Mouse (Mus musculus): ENCODE data around the gene Kcnj11. TPM values are rescaled to one million over a fixed set of nuclear protein-coding genes. Genes with fewer than 3 reads are reported as not detected.

The Kcnj11 gene
- total RNA-seq, 2 experiments from 2014 or later: not detected

GRCm38 (mm10) chr7:46105484-46105883 is 4.9 kb upstream of the Kcnj11 start:
- no peak for ATAC-seq (replicated peaks; ENCODE audit: poor library complexity, severe bottlenecking)

DNA sequence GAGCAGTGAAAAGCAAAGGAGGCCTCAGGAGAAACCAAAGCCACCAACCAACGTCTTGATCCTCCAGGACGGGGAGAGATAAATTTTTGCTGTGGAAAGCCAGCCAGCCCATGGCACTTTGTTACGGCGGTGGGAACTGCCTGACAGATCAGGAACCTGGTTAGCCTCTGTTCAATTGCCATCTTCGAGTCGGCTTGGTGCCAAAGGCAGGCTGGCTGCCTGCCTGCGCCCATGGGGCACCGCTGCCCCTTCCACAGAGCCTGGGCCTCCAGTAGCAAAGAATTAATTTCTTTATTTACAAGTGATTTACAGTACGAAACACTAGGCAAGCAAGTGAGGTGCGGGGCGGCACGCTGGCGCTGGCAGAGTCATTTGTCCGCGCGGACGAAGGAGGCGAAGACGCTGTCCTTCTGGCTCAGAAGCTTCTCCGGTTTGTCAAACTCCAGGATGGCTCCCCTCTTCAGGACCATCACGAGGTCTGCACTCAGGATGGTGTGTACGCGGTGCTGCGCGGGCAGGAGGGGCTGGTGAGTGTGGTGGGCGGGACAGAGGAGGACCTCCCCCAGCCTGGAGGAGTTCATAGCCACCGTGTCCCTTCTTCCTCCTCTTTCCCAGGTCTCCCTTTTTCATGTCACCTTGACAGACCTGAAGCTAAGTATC is 3.8 kb upstream of the Kcnj11 start:
- no peak for ATAC-seq (replicated peaks; ENCODE audit: poor library complexity, severe bottlenecking)

DNA sequence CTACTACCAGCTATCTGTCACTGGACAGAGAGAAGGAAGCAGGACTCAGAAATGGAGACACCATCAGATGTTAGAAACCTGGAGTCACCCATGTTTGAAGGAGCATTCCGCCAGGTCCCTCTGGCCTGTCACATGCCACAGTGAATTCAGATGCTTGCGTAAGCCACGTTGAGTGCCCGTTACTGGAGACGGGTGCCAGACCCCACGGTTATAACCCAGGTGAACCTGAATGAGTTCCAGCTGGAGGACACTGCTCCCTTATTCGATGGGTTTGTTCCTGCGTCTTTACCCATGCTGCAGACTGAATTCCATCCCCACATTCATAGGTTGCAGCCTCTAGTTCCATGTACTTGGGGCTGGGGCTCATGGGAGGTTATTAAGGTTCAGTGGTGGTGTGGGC is 3.2 kb upstream of the Kcnj11 start:
- ATAC-seq (replicated peaks; ENCODE audit: poor library complexity, severe bottlenecking): no peak

GRCm38 (mm10) chr7:46103075-46103591 is 2.6 kb upstream of the Kcnj11 start:
- ATAC-seq (replicated peaks; ENCODE audit: poor library complexity, severe bottlenecking): no peak

- no peak for ATAC-seq (replicated peaks; ENCODE audit: poor library complexity, severe bottlenecking)
Measured at GRCm38 (mm10) chr7:46099682-46100081, 882 bp downstream of the Kcnj11 start.

- no peak for ATAC-seq (replicated peaks; ENCODE audit: poor library complexity, severe bottlenecking)
Measured at GRCm38 (mm10) chr7:46098919-46099286, 1.7 kb downstream of the Kcnj11 start.

DNA sequence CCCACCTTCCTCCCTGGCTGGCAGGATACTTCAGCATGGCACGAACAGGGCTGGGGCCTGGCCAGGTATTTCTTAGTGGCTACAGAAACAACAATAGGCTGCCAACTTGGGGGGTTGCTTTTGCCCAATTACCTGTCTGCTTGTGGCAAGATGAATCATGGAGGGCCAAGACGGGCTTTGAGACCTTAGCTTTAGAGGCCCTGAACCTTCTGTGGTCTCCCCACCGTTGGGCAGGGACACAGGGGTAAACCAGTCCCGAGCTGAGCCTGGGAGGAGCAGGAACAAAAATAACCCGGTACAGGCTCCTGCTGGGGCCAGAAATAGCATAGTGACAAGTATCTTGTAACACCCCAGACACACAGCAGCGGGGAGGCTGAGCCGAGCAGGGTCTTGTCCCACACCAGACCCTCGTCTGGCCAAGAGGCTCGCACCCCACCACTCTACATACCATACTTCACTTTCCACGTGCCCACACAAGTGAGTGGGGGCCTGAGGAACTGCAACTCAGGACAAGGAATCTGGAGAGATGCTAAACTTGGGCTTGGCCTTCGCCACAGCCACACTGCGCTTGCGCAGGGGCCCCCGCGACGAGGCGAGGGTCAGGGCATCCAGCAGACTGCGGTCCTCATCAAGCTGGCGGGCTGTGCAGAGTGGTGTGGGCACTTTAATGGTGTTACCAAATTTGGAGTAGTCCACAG is 2.2 kb downstream of the Kcnj11 start:
- ATAC-seq (replicated peaks; ENCODE audit: poor library complexity, severe bottlenecking): no peak

GRCm38 (mm10) chr7:46097319-46097783 is 3.2 kb downstream of the Kcnj11 start:
- no peak for ATAC-seq (replicated peaks; ENCODE audit: poor library complexity, severe bottlenecking)

DNA sequence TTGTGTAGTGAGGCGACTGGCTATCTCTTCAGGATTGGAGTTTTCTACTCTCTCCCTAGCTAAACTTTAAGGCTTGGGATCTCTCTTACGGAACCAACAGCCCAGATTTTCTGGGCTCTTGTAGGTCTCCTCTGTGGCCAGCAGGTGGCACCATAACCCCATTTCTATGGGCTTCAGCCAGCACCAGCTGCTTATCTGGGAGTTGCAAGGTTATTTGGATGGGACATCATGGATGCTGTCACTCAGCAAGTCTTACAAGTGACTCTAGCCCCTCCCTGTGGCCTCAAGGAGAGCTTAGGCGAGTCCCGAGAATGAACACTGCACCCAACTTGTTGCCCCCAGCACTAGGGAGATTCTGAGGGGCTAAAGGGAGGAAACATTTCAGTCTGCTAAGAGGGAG is 4.4 kb downstream of the Kcnj11 start:
- peak; percentile 52 for ATAC-seq (replicated peaks; ENCODE audit: poor library complexity, severe bottlenecking)

DNA sequence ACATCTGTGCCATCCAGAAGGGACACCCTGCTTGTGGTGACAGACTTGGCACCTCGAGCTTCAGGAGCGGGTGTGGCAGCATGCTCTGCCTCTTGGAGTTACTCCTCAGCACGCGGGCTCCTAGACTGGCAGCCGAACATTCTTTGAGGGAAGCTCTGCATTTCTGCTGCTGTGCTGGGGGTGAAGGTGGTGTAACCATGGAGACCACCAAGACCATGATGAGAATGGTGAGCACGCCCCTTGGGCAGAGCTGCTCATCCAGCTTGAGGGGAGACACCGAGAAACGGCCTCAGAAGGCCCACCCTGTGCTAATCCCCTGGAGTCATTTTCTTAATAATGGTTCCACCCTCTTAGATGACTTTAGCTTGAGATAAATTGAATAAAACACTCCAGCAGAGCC is 7.8 kb downstream of the Kcnj11 start:
- no peak for ATAC-seq (replicated peaks; ENCODE audit: poor library complexity, severe bottlenecking)

DNA sequence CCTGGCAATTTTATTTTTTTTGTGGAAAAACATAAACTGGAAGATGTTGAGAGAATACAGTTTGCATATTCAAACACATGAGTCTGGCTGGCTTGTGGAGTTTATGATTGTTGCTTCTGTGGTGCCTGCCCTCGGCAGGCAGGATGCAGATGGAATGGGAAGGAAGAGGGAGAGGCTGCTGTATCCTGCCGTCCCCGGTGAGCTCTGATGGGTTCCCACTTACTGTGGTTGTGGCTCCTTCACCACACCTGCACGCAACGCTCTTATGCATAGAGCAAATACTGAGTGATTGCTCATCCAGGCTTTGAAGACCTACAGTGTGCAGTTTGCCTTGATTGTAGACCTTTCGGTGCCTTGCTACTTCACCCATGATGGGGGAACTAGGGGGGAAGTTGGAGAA is 12.3 kb downstream of the Kcnj11 start:
- no peak for ATAC-seq (replicated peaks; ENCODE audit: poor library complexity, severe bottlenecking)

DNA sequence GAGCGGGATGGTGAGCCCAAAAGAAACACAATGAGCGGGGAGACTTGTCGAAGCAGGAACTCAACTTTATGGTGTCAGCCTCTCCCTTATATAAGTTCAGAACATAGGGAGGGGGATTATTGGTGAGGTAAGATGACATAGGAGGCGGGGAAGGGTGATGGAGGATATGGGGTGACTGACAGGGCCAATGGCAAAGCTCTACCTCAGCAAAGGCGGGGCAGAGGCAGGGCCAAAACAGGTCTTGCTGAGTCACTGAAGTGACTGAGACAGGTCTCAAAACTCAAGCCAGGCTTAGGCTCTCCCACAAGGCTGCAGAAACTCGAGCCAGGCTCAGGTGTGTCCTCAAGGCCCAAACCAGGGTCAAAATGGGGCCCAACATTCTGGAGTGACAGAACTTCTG is 14.2 kb downstream of the Kcnj11 start:
- no peak for ATAC-seq (replicated peaks; ENCODE audit: poor library complexity, severe bottlenecking)

- peak; percentile 82 for ATAC-seq (replicated peaks; ENCODE audit: poor library complexity, severe bottlenecking)
Measured at GRCm38 (mm10) chr7:46084839-46085513, 15.6 kb downstream of the Kcnj11 start.

DNA sequence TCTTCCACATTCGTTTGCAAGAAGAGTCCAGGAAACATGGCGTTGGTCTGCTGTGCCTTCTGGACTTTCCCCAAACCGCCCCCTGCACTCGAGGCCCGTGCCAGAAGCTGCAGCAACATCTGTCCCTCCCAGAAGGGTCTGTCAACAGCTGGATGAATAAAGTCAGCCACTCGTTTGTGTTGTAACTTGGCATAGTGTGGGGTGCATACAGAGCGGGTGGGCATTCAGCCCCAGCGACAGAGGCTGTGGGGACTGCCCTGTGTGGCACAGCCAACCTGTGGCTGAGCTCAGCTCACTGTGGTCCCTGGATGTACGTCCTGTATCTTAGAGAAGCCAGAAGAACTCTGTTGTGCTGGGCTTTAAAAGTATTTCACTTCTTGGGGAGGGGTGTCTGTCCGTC is 16.5 kb downstream of the Kcnj11 start:
- no peak for ATAC-seq (replicated peaks; ENCODE audit: poor library complexity, severe bottlenecking)

- no peak for ATAC-seq (replicated peaks; ENCODE audit: poor library complexity, severe bottlenecking)
Measured at GRCm38 (mm10) chr7:46077675-46078074, 22.9 kb downstream of the Kcnj11 start.

DNA sequence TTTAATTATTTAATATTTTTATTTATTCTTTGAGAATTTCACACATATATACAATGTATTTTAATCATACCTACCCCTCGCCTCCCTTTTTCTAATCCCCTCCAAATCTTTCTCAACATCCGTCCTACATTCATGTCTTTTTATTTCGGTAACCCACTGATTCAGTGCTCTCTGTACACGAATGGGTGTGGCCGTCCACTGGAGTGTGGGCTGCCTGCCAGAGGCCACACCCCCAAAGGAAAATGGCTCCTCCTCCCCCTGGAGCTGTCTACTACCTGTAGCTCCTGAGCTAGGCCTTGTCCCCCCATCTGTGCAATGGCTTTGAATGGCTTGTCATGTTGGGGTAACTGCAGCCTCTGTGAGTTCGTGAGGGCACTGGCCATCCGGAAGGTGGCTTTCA is 23.7 kb downstream of the Kcnj11 start:
- ATAC-seq (replicated peaks; ENCODE audit: poor library complexity, severe bottlenecking): no peak

- ATAC-seq (replicated peaks; ENCODE audit: poor library complexity, severe bottlenecking): no peak
Measured at GRCm38 (mm10) chr7:46068831-46069230, 31.7 kb downstream of the Kcnj11 start.

DNA sequence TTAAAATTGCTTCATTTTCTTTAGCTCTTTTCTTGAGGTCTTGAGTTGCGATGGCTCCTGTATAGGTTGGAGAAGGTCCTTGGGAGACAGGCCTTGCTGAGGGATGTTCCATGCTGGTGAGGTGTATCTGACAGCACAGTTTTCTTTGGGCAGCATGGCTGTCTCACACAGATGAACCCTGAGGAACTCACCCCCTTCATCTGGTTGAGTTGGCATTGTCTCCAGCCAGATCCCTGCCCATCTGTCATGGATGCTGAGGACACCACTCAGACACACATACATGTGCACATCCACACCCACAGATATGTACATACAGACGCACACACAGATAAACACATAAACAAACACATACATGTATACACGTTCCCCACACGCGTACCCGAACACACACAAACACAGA is 37.3 kb downstream of the Kcnj11 start:
- no peak for ATAC-seq (replicated peaks; ENCODE audit: poor library complexity, severe bottlenecking)

DNA sequence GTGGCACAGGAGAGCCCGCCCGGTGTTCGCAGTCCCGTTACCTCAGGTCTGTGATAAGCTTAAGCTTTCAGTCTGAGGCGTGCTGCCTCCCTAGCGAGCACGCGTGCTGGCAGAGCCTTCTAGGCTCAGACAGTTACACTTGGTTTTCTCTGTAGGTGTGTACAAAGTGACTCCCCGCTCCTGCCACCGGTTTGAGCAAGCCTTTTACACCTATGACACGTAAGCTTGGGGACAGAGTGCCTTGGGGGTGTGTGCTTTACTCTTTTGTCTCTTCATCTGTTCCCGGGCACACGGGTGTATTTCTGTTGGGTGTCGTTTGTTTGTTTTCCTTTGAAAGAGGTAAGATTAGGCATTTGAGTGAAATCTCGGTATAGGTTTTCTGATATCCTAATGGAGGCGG is 39.0 kb downstream of the Kcnj11 start:
- no peak for ATAC-seq (replicated peaks; ENCODE audit: poor library complexity, severe bottlenecking)

DNA sequence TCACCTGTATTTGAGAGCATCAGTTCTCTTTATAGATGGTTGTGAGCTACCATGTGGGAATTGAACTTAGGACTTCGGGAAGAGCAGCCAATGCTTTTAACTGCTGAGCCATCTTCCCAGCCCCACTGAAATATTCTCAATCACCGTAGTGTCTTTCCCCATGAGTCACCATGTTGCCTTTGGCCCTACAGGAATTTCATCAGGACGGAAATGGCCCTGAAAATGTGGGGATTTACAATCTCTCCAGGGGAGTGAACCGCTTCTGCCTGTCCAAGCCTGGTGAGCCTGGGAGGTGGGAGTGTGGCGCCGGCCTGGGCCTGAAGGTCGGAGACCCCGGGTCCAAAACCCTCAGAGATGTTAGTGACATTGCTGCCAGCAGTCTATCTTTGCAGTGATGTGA is 39.9 kb downstream of the Kcnj11 start:
- ATAC-seq (replicated peaks; ENCODE audit: poor library complexity, severe bottlenecking): no peak

DNA sequence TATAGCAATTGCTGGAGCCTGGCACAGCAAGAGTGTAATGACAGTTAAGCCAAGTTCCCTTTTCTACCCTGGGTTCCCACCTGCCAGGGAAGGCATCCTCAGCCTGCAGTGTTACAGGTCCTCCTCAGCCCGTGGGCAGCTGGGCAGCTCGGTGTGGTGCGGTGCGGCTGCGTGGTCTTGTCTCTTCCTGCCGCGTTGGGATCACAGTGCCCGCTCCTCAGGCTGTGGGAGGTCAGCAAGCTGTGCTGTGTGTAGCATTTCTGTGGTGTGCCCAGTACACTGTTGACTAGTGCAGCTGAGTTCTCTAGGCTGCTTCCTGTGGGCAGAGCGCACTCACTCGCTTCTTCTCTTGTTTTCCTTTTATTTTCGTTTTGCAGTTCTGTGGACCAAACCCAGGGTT is 41.7 kb downstream of the Kcnj11 start:
- ATAC-seq (replicated peaks; ENCODE audit: poor library complexity, severe bottlenecking): peak; percentile 78
